Comparison of ENCODE assay signal across 29 mouse cellular contexts in the genomic region with DNA sequence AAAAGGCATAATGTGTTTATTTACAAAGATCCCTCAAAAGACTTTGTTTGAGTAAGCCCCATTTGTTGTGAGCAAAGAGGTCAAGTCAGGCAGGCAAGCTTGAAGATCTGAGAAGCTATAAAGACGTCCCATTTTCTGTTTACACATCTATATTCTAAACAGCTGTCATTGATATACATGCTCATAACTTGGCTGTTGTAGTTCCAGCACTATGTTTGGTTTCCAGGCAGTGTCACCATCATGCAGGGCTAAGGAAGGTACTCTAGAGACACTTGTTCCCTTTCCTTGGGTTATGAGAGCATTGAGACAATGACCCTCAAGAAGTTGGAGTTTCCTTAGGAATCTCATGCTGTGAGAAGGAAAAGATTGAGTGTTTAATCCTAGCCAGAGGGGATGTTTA. TPM values are rescaled to one million over a fixed set of nuclear protein-coding genes. Genes with fewer than 3 reads are reported as not detected.
"Had no signal": no experiment of that assay in that cellular context is flagged by ENCODE, and none has a peak within 500 bp of the region (broad histone marks: within the 10 kb centered on the region; RNA-seq: fewer than 3 reads in every experiment).

No protein-coding gene starts in this region.

- H3K27ac ChIP-seq: embryonic facial prominence, embryonic 10.5 days; embryonic facial prominence, embryonic 12.5 days; embryonic facial prominence, embryonic 13.5 days; embryonic facial prominence, embryonic 15.5 days; forebrain, embryonic 10.5 days; forebrain, embryonic 12.5 days; forebrain, embryonic 13.5 days; forebrain, embryonic 15.5 days; gastrocnemius, adult 2 months; heart, adult 2 months had no signal

- ATAC-seq: forebrain, embryonic 13.5 days; forebrain, embryonic 14.5 days; forebrain, embryonic 15.5 days; forebrain, embryonic 16.5 days; forebrain, postnatal 0 days had no signal

- DNase-seq: cerebellum, adult 2 months; cerebellum, adult 8-10 months; cerebellum, adult 9-10 months; cerebellum, adult 9-11 months; cerebellum, postnatal 10 days; cerebellum, postnatal 14 days; cerebellum, postnatal 25 days; cerebellum, postnatal 36 days; embryo, embryonic 11 days; forebrain, postnatal 0 days; gastrocnemius, adult 2 months; gastrocnemius, postnatal 10 days; gastrocnemius, postnatal 14 days; gastrocnemius, postnatal 25 days; gastrocnemius, postnatal 36 days; heart, adult 11 months; heart, adult 18-20 months; heart, adult 2 months had no signal

- H3K4me3 ChIP-seq: embryonic facial prominence, embryonic 10.5 days; embryonic facial prominence, embryonic 12.5 days; embryonic facial prominence, embryonic 13.5 days; embryonic facial prominence, embryonic 15.5 days; erythroblast, embryonic 14.5 days; forebrain, embryonic 10.5 days; forebrain, embryonic 12.5 days; forebrain, embryonic 13.5 days; forebrain, embryonic 15.5 days; gastrocnemius, adult 2 months; heart, adult 2 months had no signal

- H3K4me2 ChIP-seq: embryonic facial prominence, embryonic 12.5 days; embryonic facial prominence, embryonic 13.5 days; embryonic facial prominence, embryonic 15.5 days; forebrain, embryonic 12.5 days; forebrain, embryonic 13.5 days; forebrain, embryonic 15.5 days had no signal

- H3K4me1 ChIP-seq: embryonic facial prominence, embryonic 10.5 days; embryonic facial prominence, embryonic 12.5 days; embryonic facial prominence, embryonic 13.5 days; embryonic facial prominence, embryonic 15.5 days; forebrain, embryonic 10.5 days; forebrain, embryonic 12.5 days; forebrain, embryonic 13.5 days; forebrain, embryonic 15.5 days had no signal

- H3K9me3 ChIP-seq: embryonic facial prominence, embryonic 10.5 days; embryonic facial prominence, embryonic 12.5 days; embryonic facial prominence, embryonic 13.5 days; embryonic facial prominence, embryonic 15.5 days; forebrain, embryonic 10.5 days; forebrain, embryonic 12.5 days; forebrain, embryonic 13.5 days; forebrain, embryonic 15.5 days had no signal

- H3K36me3 ChIP-seq: embryonic facial prominence, embryonic 10.5 days; embryonic facial prominence, embryonic 12.5 days; embryonic facial prominence, embryonic 13.5 days; embryonic facial prominence, embryonic 15.5 days; forebrain, embryonic 10.5 days; forebrain, embryonic 12.5 days; forebrain, embryonic 15.5 days had no signal

- H3K27me3 ChIP-seq: embryonic facial prominence, embryonic 12.5 days; embryonic facial prominence, embryonic 13.5 days; embryonic facial prominence, embryonic 15.5 days; forebrain, embryonic 12.5 days; forebrain, embryonic 13.5 days; forebrain, embryonic 15.5 days had no signal

- H3K9ac ChIP-seq: embryonic facial prominence, embryonic 12.5 days; embryonic facial prominence, embryonic 13.5 days; embryonic facial prominence, embryonic 15.5 days; forebrain, embryonic 12.5 days; forebrain, embryonic 13.5 days; forebrain, embryonic 15.5 days; forebrain, postnatal 0 days had no signal

RNA-seq across cellular contexts. Expression of gene Kcnq5, which starts 17.6 kb away (rescaled TPM):
- polyA plus RNA-seq: erythroblast, embryonic 14.5 days had no signal
